Mouse (Mus musculus) midbrain, postnatal 0 days (tissue): ENCODE results near the gene Bnc1. TPM values are rescaled to one million over a fixed set of nuclear protein-coding genes. Genes with fewer than 3 reads are reported as not detected.
A peak's percentile ranks its signal among the peaks of the same experiment; 100 is the strongest.

Experiments
- ATAC-seq: fragments of 200-750 bp; cut with Nextera tagmentation; 2 replicates; pipeline ENCODE4 v1.8.0; 2017; ENCODE audit warnings: moderate number of reproducible peaks, mild to moderate bottlenecking, moderate TSS enrichment, moderate library complexity; ENCODE audit not compliant: low FRiP score
- DNase-seq: peaks from one replicate; pipeline ENCODE4 v3.0.0-alpha.2; 2015; ENCODE audit warnings: low spot score
- H3K27ac ChIP-seq: fragments of 300-500 bp; sonication (generic); 2 replicates; pipeline ENCODE4 v1.5.1; 2014; ENCODE audit warnings: low read depth, mild to moderate bottlenecking, low read length, mixed read lengths
- H3K27me3 ChIP-seq: fragments of 300-500 bp; sonication (generic); 2 replicates; pipeline ENCODE4 v1.6.1; 2014; ENCODE audit warnings: low read length, control low read depth, mixed read lengths; ENCODE audit not compliant: insufficient read depth
- H3K36me3 ChIP-seq: fragments of 300-500 bp; sonication (generic); 2 replicates; pipeline ENCODE4 v1.6.1; 2014; ENCODE audit warnings: low read length, control low read depth, mixed read lengths; ENCODE audit not compliant: insufficient read depth
- H3K4me1 ChIP-seq: fragments of 300-500 bp; sonication (generic); 2 replicates; pipeline ENCODE4 v1.6.1; 2014; ENCODE audit warnings: mild to moderate bottlenecking, control low read depth, antibody characterized with exemption, low read length, mixed read lengths; ENCODE audit not compliant: insufficient read depth
- H3K4me2 ChIP-seq: fragments of 300-500 bp; sonication (generic); 2 replicates; pipeline ENCODE4 v1.6.1; 2014; ENCODE audit warnings: low read depth, mild to moderate bottlenecking, low read length, mixed read lengths; ENCODE audit not compliant: poor library complexity, severe bottlenecking
- H3K4me3 ChIP-seq: fragments of 300-500 bp; sonication (generic); 2 replicates; pipeline ENCODE4 v1.5.1; 2014; ENCODE audit warnings: low read depth, mild to moderate bottlenecking, low read length, moderate library complexity
- H3K9ac ChIP-seq: fragments of 300-500 bp; sonication (generic); replicated peaks from 2 replicates; pipeline ENCODE4 v1.6.1; 2014; ENCODE audit warnings: mild to moderate bottlenecking, low read length, moderate library complexity, mixed read lengths; ENCODE audit not compliant: poor library complexity, severe bottlenecking
- H3K9me3 ChIP-seq: fragments of 300-500 bp; sonication (generic); 2 replicates; pipeline ENCODE4 v1.6.1; 2016; ENCODE audit warnings: low read length, control low read depth
- CTCF ChIP-seq: IDR thresholded peaks from 2 replicates; pipeline ENCODE4 v1.5.1; 2016; ENCODE audit warnings: antibody characterized with exemption, mild to moderate bottlenecking
- WGBS: fragments of 180-500 bp; shearing (Covaris S2); extraction: QIAGEN DNeasy Blood & Tissue Kit; methylation state at CpG from one replicate; pipeline ENCODE4 v1.1.7; 2014; 5-methylcytosine and 5-hydroxymethylcytosine counted together
- polyA plus RNA-seq: library from polyadenylated mRNA; unstranded; fragments of >200 nt; fragmentation: Nextera tagmentation; extraction: Ambion mirVana; gene quantifications from 2 replicates; pipeline ENCODE4 v1.2.1, GENCODE M21; 2015
- total RNA-seq: library from RNA; depleted of rRNA; stranded (reverse); fragments of >200 nt; gene quantifications from 2 replicates; pipeline ENCODE4 v1.2.3, GENCODE M21; 2014

The Bnc1 gene
- total and polyA plus RNA-seq, 2 experiments from 2014 or later, result 0.02 to 0.22 TPM

- Histone ChIP-seq H3K4me3 (no peak overlapping the region), H3K27me3 (no peaks in the 10 kb centered on the region)
Measured at GRCm38 (mm10) chr7:81950499-81950898, 41.6 kb downstream of the Bnc1 start.

GRCm38 (mm10) chr7:81945398-81945797 lies 46.7 kb downstream of the Bnc1 start:
- no peaks in the 10 kb centered on the region for H3K27me3 ChIP-seq
- H3K4me3 ChIP-seq, result no peak overlapping the region
- no peak for ATAC-seq
- H3K4me2 ChIP-seq, result no peak overlapping the region
- DNase-seq, result peak; percentile 42
- H3K9me3 ChIP-seq, result no peaks in the 10 kb centered on the region
- H3K9ac ChIP-seq, result no peak overlapping the region
- H3K4me1 ChIP-seq, result no peaks in the 10 kb centered on the region
- H3K36me3 ChIP-seq, result no peaks in the 10 kb centered on the region
- H3K27ac ChIP-seq, result no peak overlapping the region
- TF ChIP-seq CTCF, result peak; percentile 65
- 17% methylated on average over 4 of the region's 4 CpGs for WGBS

More at GRCm38 (mm10) chr7:81950499-81950898, 41.6 kb downstream of the Bnc1 start:
- no peak for DNase-seq
- Histone ChIP-seq H3K4me2 (no peak overlapping the region), H3K27ac (no peak overlapping the region), H3K9ac (no peak overlapping the region), H3K4me1 (no peaks in the 10 kb centered on the region), H3K36me3 (no peaks in the 10 kb centered on the region), H3K9me3 (no peaks in the 10 kb centered on the region)
- 77% methylated on average over 2 of the region's 2 CpGs for WGBS
- ATAC-seq, result no peak
- no peak for TF ChIP-seq CTCF

DNA sequence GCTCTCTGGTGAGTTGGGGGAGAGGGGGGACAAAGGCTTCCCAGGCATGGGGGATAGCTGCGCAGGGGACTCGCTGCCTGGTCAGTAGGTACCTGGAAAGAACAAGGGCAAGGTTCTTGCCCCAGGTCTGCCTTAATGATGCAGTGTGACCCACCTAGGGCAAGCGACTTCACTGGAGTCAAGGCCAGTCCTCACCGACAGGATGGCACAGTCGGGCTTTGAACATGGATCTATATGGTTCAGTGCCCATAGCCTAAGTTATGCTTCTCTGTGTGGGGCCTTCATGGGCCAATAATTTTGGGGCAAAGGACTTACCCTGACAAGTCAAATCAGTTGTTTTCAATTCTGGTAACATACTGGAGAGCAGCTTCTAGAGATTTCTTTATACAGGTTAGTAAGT lies 57.3 kb downstream of the Bnc1 start:
- H3K27me3 ChIP-seq, result no peaks in the 10 kb centered on the region
- no peaks in the 10 kb centered on the region for H3K36me3 ChIP-seq
- peak overlapping the region; percentile 96 for H3K9ac ChIP-seq
- ATAC-seq (peak; percentile 42), DNase-seq (peak; percentile 10)
- peak overlapping the region; percentile 97 for H3K4me3 ChIP-seq
- H3K9me3 ChIP-seq, result no peaks in the 10 kb centered on the region
- TF ChIP-seq CTCF, result no peak
- peak overlapping the region; percentile 79 for H3K4me2 ChIP-seq
- H3K4me1 ChIP-seq, result peaks cover 7% of the 10 kb centered on the region
- peak overlapping the region; percentile 96 for H3K27ac ChIP-seq
- WGBS, result under 1% methylated on average over 5 of the region's 5 CpGs

DNA sequence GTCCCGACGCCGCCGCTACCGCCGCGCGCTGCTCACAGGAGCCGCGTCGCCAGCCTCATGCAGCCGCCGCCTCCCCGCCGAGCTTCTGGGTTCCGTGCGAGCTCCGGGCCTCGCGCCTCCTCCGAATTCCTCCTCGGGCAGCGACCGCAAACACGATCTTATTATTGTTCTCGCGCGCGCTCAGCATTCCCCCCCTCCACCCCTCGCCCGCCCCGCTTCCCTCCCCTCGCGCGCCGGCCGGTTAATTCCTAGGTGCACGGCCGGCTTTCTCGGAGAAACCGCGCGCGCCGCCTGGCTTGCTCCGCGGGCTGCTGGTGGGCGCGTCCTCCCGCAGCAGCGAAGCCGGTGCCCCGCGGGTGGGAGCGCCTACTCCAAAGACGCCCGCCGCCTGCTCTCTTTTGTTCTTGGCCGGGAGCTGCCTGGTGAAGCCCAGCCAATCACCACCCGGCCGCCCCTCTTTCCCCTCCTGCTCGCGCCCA lies 57.8 kb downstream of the Bnc1 start, which contains the start of gene Hdgfl3:
TSS of gene Hdgfl3 (minus strand) at position 207 of the 479 bp plus-strand sequence.
- WGBS, result 1% methylated on average over 55 of the region's 63 CpGs
- ATAC-seq, result peak; percentile 92
- peak within 1 kb of the TSS; percentile 96 for H3K9ac ChIP-seq

DNA sequence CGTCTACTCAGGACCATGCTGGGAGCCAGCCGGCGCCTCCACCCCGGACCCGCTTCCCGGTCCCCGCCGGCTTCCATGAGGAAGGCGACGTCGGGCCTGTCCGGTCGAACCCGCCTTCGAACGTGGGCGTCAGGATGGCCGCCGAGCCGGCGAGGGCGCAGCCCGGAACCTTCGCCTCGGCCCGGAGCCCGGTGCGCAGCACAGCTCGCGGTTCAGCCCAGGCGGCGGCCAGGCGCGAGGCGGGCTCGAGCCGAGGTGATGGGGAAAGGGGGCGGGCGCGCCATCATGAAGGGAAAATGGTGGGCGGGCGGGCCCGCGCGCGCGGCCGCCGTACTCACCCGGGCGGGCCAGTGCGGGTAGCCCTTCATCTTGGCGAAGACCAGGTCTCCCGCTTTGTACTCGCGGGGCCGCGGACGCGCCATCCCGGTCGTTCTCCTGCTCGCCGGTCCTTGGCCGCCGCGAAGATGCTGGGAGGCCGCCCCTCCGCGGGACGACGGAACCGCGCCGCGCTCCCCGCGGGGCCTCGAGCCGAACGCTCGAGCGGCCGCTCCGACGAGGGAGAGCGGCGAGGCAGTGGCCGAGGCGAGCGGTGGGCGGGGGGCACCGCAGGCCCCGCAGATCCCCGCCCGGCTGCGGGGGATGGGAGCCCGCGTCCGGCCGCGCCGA lies 58.4 kb downstream of the Bnc1 start:
- Histone ChIP-seq H3K36me3 (no peaks in the 10 kb centered on the region), H3K27me3 (no peaks in the 10 kb centered on the region), H3K4me3 (peak overlapping the region; percentile 97), H3K9me3 (no peaks in the 10 kb centered on the region), H3K4me1 (peaks cover 7% of the 10 kb centered on the region), H3K27ac (peak overlapping the region; percentile 96), H3K4me2 (peak overlapping the region; percentile 79), H3K9ac (peak overlapping the region; percentile 96)
- peak; percentile 76 for ATAC-seq
- DNase-seq, result peak; percentile 76
- TF ChIP-seq CTCF, result no peak
- WGBS, result 3% methylated on average over 79 of the region's 103 CpGs

More for the DNA sequence above, 57.8 kb downstream of the Bnc1 start, which contains the start of gene Hdgfl3:
- peak within 1 kb of the TSS; percentile 97 for H3K4me3 ChIP-seq
- H3K9me3 ChIP-seq, result no peaks in the 10 kb centered on the region
- H3K27ac ChIP-seq, result peak within 1 kb of the TSS; percentile 96
- H3K4me2 ChIP-seq, result peak within 1 kb of the TSS; percentile 79
- no peak for TF ChIP-seq CTCF
- no peaks in the 10 kb centered on the region for H3K27me3 ChIP-seq
- DNase-seq, result peak; percentile 94
- H3K4me1 ChIP-seq, result peaks cover 7% of the 10 kb centered on the region
- no peaks in the 10 kb centered on the region for H3K36me3 ChIP-seq

GRCm38 (mm10) chr7:81933061-81933600 lies 59.0 kb downstream of the Bnc1 start:
- Histone ChIP-seq H3K36me3 (no peaks in the 10 kb centered on the region), H3K27ac (peak overlapping the region; percentile 96), H3K4me3 (peak overlapping the region; percentile 97), H3K4me2 (peak overlapping the region; percentile 79), H3K9ac (peak overlapping the region; percentile 96), H3K9me3 (no peaks in the 10 kb centered on the region), H3K4me1 (peaks cover 7% of the 10 kb centered on the region), H3K27me3 (no peaks in the 10 kb centered on the region)
- WGBS, result 3% methylated on average over 23 of the region's 23 CpGs
- no peak; the same call in 1 of the 2 replicates for ATAC-seq
- peak; percentile 19 for DNase-seq
- TF ChIP-seq CTCF, result no peak
